Mouse (Mus musculus): ENCODE measurements at regions not wholly inside any gene's neighbourhood (a gene's known extent, or its start where the extent isn't known, plus 50 kb on each side); places are given as distances from the start of the nearest gene placed in this dataset.

- DNase-seq (ENCODE audit: low spot score), result no peak
Measured at GRCm38 (mm10) chr11:114331579-114332150, 264.8 kb upstream of the Sdk2 start.

- DNase-seq (ENCODE audit: low spot score), result no peak
Measured at GRCm38 (mm10) chr11:114330316-114330715, 263.5 kb upstream of the Sdk2 start.

GRCm38 (mm10) chr11:114322627-114323026 is 255.8 kb upstream of the Sdk2 start:
- no peak for DNase-seq (ENCODE audit: low spot score)

- no peak for DNase-seq (ENCODE audit: low spot score)
Measured at GRCm38 (mm10) chr11:114321974-114322373, 255.1 kb upstream of the Sdk2 start.

GRCm38 (mm10) chr11:114321527-114321926 is 254.7 kb upstream of the Sdk2 start:
- no peak for DNase-seq (ENCODE audit: low spot score)

- no peak for DNase-seq (ENCODE audit: low spot score)
Measured at GRCm38 (mm10) chr11:114315274-114315673, 248.4 kb upstream of the Sdk2 start.

GRCm38 (mm10) chr11:114313652-114314051 is 246.8 kb upstream of the Sdk2 start:
- no peak for DNase-seq (ENCODE audit: low spot score)

- no peak for DNase-seq (ENCODE audit: low spot score)
Measured at GRCm38 (mm10) chr11:114311640-114312039, 244.8 kb upstream of the Sdk2 start.

GRCm38 (mm10) chr11:114303636-114304354 is 236.9 kb upstream of the Sdk2 start:
- DNase-seq (ENCODE audit: low spot score), result no peak

GRCm38 (mm10) chr11:114300611-114301319 is 233.9 kb upstream of the Sdk2 start:
- DNase-seq (ENCODE audit: low spot score), result no peak

- no peak for DNase-seq (ENCODE audit: low spot score)
Measured at GRCm38 (mm10) chr11:114296816-114297334, 230.0 kb upstream of the Sdk2 start.

GRCm38 (mm10) chr11:114294511-114295250 is 227.8 kb upstream of the Sdk2 start:
- DNase-seq (ENCODE audit: low spot score), result no peak

GRCm38 (mm10) chr11:114291258-114291657 is 224.4 kb upstream of the Sdk2 start:
- no peak for DNase-seq (ENCODE audit: low spot score)

GRCm38 (mm10) chr11:114289946-114290345 is 223.1 kb upstream of the Sdk2 start:
- no peak for DNase-seq (ENCODE audit: low spot score)

- DNase-seq (ENCODE audit: low spot score), result no peak
Measured at GRCm38 (mm10) chr11:114284820-114285666, 218.2 kb upstream of the Sdk2 start.

GRCm38 (mm10) chr11:114283208-114283607 is 216.4 kb upstream of the Sdk2 start:
- DNase-seq (ENCODE audit: low spot score), result peak; percentile 29

GRCm38 (mm10) chr11:114282566-114282965 is 215.7 kb upstream of the Sdk2 start:
- DNase-seq (ENCODE audit: low spot score), result no peak

GRCm38 (mm10) chr11:114281846-114282245 is 215.0 kb upstream of the Sdk2 start:
- DNase-seq (ENCODE audit: low spot score), result no peak

- no peak for DNase-seq (ENCODE audit: low spot score)
Measured at GRCm38 (mm10) chr11:114281041-114281695, 214.3 kb upstream of the Sdk2 start.

Measured in gastrocnemius, adult 18-20 months (tissue).